Mouse (Mus musculus) cerebellum, adult (tissue): ENCODE measurements around the gene Ccdc87.
"Not testable (repeated sequence)": the region's sequence is repeated elsewhere in the genome, so short reads cannot be mapped to it uniquely, and the experiment has no call there.

Source experiments
- ATAC-seq: cut with Nextera tagmentation; 2 replicates; pipeline ENCODE4 v1.9.2; 2017; ENCODE audit warnings: mild to moderate bottlenecking, moderate library complexity, mixed read lengths; ENCODE audit not compliant: insufficient number of reproducible peaks, low FRiP score, low TSS enrichment

Ccdc87 gene

GRCm38 (mm10) chr19:4839149-4839548 is at the start of gene Ccdc87, which contains the start of gene Ccs:
Gene Ccdc87 (plus strand): TSS chr19:4839366.
Gene Ccs (minus strand): TSS chr19:4839332.
- peak; percentile 99 for ATAC-seq

GRCm38 (mm10) chr19:4793281-4793830 is 45.8 kb upstream of the Ccdc87 start:
- ATAC-seq, result 0 out of 2 replicates have a peak, but pooled peaks have one; percentile 28

DNA sequence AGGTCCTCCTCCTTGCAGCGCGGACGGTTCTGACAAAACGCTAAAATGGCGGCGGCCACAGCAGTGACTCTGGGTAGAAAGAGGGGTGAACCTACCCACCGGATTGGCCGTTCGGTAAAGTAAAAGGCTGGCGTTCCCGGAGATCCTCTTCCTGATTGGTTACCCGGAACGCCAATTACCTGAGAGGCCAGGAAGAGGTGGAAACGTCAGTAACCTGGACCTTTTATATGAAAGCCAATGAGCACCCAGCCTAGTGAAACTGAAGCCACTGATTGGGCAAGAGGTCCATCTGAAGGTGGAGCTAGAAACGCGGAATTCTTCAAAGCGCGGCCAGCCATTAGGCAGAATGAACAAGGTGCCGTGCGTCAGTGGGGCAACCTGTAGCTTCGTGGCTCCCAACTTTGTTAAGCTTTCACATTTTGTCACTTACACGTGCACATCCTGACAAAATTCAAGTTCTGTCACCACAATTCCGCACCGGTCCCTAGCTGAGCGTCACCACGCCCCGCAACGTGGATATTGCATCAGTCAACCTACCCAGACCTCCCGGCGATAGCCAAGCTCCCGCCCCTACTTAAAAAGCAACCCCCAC is 45.2 kb upstream of the Ccdc87 start, which contains the start of gene Rbm4:
TSS of gene Rbm4 (minus strand) at position 71 of the 592 bp plus-strand sequence.
- peak; percentile 100 for ATAC-seq

DNA sequence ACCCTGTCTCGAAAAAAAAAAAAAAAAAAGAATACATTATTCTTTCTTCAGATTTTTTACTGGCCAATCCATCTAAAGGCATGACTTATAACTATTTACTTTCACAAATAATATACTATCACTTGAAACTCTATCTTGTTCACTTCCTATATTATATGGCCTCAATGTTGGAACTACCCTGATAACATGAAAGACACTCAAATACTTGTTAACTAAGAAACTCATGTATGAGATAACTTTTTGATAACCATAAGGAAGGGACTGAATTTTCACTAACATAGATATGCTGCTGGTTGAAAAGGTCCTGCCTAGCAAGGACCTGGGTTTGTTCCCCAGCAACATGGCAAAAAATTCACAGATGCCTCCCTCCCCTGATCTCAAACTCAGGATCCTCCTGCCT is 43.2 kb upstream of the Ccdc87 start:
- ATAC-seq, result no peak

- ATAC-seq, result no peak
Observed at GRCm38 (mm10) chr19:4797846-4798245, 41.3 kb upstream of the Ccdc87 start.

DNA sequence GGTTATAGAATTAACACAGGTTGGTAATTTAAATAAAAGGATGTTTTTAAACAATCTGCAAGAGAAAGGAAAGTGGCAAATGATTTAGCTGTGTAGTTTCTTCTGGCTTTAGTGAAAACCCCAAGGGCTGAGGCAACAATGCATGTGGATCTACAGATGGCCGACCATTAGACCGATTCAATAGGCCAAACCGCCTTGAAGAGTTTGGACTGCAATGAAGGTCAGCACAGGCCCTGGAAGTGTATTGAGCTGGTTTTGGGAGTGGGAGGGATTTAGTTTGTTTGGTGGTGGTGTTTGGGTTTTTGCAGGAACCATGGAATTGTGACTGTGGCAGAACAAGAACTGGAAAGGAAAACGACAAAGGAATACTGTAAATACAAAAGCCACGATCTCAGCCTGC is 40.1 kb upstream of the Ccdc87 start:
- ATAC-seq, result no peak

DNA sequence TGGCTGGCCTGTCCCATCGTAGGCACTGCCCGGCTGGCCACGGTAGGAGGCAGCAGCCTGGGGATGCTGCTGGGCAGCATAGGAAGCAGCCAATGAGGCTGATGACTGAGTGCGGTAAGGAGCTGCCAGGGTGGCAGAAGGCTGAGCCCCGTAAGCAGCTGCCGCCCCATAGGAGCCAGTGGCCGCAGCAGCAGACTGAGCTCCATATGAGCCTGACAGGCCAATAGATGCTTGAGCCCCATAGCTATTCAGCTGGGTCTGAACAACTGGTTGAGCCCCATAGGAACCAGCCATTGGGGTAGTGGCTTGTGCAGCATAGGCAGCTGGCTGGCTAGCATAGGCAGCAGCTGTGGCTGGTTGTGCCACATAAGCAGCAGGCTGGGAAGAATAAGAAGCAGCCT is 36.5 kb upstream of the Ccdc87 start:
- ATAC-seq, result peak; percentile 31; the same call in 1 of the 2 replicates

DNA sequence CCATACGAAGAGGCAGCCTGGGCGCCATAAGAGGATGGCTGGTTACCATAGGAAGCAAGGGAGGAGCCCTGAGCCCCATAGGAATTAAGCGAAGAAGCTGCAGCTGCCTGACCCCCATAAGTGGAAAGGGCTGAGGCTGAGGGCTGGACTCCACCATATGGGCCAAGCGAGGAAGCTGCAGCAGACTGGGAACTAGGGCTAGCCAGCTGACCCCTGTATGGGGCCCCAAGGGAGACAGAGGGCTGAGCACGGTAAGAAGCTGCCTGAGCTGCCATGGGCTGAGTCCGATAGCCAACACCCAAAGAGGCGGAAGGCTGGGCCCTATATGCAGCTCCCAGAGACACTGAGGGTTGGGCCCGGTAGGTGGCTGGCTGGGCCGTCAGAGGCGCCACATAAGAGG is 35.9 kb upstream of the Ccdc87 start:
- ATAC-seq, result no peak

GRCm38 (mm10) chr19:4810309-4810708 is 28.9 kb upstream of the Ccdc87 start:
- ATAC-seq, result no peak

DNA sequence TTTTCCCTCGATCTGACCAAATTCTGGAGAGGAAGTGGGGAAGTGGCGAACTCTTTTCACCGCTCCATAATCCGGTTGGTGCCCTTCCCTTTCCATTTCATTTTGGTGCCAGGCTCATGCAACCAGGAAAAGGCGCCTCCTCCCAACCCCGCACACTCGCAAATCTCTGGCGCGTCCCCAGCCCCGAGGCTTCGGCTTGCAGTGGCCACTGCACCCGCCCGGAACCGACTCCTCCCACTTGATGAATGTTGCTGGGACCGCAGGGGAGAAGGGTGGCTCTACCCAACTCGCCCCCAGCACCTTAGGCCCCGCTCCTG is 28.5 kb upstream of the Ccdc87 start:
- no peak; the same call in 1 of the 2 replicates for ATAC-seq

DNA sequence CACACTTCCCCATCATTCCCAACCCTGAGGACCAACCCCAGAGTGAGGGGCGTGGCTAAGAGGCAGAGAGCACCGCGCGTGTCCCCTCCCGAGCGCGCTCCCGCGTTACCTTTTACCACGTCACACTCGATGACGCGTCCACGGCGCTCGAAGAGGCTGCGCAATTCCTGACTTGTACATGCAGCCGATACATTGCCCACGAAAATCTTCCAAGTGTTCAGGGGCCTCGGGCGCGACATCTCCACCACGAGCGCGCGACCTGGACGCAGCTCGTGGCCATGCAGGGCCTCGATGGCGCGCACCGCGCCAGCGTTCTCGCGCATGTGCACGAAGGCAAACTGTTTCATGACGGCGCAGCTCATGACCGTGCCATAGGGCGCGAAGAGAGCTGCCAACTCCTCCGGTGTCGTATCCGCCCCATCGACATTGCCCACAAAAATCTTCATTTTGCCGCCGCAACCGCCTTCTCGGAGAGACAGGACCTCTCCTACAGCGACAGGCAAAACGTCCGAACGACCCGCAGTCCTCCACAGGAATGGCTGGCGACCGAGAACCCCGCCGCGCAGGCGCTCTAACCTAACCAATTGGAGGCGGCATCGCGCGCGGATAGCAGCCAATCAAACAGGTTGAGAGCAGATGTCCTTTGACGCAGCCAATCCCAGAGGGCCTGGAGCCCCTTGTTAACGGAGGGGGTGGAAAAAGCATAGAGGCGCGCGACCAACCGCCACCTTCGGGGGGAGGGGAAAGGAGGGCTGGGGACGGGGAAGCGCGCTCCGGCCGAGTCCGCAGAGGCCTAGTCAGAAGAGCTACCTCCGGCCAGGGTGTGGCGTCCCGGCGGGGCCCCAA is 27.9 kb upstream of the Ccdc87 start, which contains the start of the genes Gm21992 and Rbm14:
TSS of gene Gm21992 (minus strand) at position 550 of the 846 bp plus-strand sequence.
TSS of gene Rbm14 (minus strand) at position 572 of the 846 bp plus-strand sequence.
- peak; percentile 98 for ATAC-seq

DNA sequence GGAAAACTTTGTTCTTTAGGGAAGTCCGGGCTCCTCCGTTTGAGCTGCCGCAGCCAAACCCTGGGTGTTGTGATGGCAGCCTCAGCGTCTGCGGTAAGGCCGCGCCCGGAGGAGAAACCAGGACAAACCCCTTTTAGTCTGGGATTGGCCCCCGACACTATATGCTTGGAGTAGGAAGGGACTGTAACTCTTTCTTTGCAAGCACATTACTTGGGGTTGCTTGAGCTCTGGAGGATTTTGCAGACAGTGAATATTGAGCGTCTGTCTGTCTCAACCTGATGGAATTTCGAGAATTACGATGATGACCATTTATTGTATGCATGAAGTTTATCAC is 27.3 kb upstream of the Ccdc87 start:
- 0 out of 2 replicates have a peak, but pooled peaks have one; percentile 18 for ATAC-seq

DNA sequence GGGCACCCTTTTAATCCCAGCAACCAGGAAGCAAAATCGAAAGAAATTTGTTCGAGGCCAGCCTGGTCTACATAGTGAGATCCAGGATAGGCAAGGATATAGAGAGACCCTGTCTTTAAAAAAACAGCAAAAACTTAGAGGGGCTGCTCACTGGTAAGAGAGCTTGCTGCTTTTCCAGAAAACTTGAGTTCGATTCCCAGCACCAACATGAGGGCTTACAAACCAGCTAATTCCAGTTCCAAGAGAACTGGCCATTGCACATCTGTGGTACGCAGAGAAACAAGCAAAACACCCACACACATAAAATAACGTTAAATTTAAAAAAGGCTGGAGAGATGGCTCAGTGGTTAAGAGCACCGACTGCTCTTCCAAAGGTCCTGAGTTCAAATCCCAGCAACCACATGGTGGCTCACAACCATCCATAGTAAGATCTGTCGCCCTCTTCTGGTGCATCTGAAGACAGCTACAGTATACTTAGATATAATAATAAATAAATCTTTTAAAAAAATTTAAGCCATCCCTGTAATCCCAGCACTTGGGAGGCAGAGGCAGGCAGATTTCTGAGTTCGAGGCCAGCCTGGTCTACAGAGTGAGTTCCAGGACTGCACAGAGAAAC is 26.7 kb upstream of the Ccdc87 start:
- not testable (repeated sequence) for ATAC-seq

DNA sequence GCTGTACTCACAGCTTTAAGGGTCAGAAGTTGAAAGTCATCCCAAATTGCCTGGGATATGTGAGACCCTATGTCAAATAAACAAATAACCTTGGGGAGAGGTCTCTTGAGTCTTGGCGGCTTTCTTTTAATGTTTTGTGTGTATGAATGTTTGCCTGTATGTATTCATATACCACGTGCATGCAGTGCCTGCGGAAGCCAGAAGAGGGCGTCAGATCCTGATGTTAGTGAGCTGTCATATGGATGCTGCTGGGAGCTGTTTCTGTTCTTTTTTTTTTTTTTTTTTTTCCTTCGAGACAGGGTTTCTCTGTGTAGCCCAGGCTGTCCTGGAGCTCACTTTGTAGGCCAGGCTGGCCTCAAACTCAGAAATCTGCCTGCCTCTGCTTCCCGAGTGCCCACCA is 26.2 kb upstream of the Ccdc87 start:
- no peak for ATAC-seq

DNA sequence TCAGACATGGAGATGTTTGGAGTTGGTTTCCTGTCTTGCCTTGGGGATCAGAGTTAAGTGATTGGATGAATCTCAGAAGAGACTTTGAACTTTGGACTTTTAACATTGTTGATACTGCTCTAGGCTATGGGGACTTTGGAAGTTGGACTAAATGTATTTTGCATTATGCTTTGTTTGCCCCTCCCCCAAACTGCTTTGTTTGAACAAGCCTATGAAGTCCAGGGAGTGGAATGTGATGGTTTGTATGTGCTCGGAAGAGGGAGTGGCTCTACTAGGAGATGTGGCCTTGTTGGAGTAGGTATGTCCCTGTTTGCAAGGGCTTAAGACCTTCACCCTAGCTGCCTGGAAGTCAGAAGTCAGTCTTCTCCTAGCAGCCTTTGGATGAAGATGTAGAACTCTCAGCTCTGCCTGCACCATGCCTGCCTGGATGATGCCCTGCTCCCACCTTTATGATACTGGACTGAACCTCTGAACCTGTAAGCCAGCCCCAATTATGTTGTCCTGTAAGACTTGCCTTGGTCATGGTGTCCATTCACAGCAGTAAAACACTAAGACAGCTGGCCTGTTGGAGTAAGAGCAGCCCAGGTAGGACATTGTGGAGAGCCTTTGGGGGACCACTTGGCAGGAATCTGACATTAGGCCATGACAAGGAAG is 21.9 kb upstream of the Ccdc87 start:
- ATAC-seq, result no peak

GRCm38 (mm10) chr19:4820678-4821303 is 18.4 kb upstream of the Ccdc87 start:
- no peak for ATAC-seq

DNA sequence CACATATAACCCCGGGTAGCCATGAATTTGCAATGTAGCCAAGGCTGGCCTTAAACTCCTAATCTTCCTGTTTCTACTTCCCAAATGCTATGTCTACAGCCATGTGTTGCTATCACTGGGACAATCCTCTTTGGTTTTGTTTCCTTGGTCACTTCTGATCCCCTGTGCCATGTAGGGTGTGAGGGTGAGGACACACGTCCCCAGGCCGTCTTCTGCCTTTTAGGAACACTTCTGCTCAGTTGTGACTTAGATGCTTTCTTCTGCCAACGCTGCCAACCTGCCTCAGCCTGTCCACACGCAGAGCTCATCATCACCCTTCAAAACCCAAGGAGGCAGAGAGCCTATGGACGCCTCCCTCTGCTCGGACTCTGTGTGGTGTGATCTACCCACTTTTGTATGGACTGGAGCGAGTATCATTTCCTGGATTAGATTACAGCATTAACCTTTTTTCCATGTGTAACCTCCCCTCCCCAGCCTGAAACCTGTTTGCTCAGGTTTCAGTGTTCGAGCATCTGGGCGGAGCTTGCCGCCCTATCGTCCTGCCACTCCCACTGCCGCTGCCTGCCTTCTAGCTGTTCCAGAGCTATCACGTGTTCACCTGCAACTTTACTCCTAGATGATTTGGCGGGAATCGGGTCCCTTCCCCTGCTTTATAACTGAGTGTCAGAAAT is 10.6 kb upstream of the Ccdc87 start:
- no peak for ATAC-seq

DNA sequence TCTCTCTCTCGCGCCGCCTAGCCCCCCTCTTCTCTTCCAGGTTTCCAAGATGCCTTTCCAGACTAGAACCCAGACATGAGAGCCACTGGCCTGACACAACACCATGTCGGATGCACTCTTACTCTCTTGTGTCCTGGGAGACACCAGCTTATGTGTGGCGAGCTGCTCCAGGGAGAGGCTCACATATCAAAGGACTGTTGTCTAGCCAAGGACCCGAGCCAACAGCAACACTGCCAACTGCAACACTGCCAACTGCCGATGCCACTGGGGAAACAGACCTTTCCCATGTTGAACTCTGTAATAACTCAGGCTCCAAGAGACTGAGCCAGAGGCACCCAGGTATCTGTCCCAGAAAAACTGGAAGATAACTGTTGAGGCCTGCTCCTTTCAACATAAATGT is 10.0 kb upstream of the Ccdc87 start:
- ATAC-seq, result no peak

- no peak for ATAC-seq
Observed at GRCm38 (mm10) chr19:4833977-4834376, 5.2 kb upstream of the Ccdc87 start.
